Mouse (Mus musculus) E14TG2a.4 (cell line): ENCODE measurements at regions not wholly inside any gene's neighbourhood (a gene's known extent, or its start where the extent isn't known, plus 50 kb on each side); places are given as distances from the start of the nearest gene placed in this dataset.

Experiments
- CTCF ChIP-seq: conservative IDR thresholded peaks from 2 replicates; pipeline ENCODE4 v1.5.1; 2014; ENCODE audit warnings: low read length
- NANOG ChIP-seq: IDR thresholded peaks from 2 replicates; pipeline ENCODE4 v1.6.1; 2014; ENCODE audit warnings: borderline replicate concordance, low read length, mixed read lengths
- POU5F1 ChIP-seq: IDR thresholded peaks from 2 replicates; pipeline ENCODE4 v1.6.1; 2014; ENCODE audit warnings: low read length, borderline replicate concordance

- TF ChIP-seq CTCF (no peak), NANOG (no peak), POU5F1 (no peak)
Measured at GRCm38 (mm10) chr14:54061570-54061969, 192.3 kb downstream of the Dad1 start.
